Mouse (Mus musculus) thymus, postnatal 25 days (tissue): ENCODE results near the gene Plin2.
"Not testable (repeated sequence)": the region's sequence is repeated elsewhere in the genome, so short reads cannot be mapped to it uniquely, and the experiment has no call there.

Experiments used
- DNase-seq: peaks from one replicate; pipeline ENCODE4 v3.0.0; 2022

Gene Plin2

DNA sequence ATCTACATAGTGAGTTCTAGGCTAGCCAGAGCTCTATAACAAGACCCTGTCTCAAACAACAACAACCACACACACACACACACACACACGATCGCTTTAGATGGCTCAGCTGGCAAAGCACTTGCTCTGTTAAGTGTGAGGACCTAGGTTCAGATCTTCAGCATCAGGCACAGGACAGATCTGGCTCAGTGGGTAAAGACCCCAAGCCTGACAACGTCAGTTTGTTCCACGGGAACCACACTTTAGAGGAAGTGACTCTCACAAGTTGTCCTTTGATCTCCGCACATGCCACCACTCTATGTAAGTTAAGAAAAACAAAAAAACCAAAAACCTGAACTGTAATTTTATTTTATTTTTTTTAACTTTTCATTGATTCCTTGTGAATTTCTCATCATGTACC lies 13.4 kb upstream of the Plin2 start:
- DNase-seq, result peak; percentile 52

DNA sequence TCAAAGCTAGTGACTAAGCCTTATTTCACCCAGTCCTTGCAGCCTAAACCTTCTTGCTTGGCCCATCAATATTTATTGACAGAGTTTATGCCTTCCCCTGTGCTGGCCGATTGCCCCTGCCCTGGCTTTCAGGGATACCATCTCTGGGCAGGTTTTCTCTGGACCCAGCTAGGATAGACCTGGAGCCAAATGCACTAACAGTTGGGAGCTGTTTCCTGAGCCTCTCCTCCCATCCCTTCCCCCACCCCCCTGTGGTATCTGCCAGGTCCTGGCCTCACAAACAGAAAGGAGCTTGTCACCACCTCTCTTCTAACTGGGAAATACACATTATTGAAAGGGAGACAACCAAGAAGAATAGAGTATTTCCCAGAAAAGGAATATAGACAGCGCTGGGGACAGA lies 12.0 kb upstream of the Plin2 start:
- DNase-seq, result no peak

DNA sequence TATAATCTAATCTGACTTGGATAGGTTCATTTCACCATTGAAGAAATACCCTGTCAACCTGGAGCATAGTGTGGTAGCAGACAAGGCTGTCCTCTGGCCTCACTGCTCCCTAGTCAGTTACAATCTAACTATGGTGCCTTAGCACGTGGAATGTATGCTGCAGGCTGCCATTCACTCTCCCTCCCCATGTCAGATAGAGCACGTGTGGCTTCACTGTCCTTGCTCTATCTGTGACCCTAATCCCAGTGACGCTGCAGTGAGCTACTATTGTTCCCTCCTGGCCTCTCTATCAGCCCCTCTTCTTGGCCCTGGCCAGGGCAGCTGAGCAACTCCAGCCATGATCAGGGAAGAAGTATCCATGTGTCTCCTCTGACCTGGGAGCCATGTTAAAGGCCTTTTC lies 11.6 kb upstream of the Plin2 start:
- no peak for DNase-seq

DNA sequence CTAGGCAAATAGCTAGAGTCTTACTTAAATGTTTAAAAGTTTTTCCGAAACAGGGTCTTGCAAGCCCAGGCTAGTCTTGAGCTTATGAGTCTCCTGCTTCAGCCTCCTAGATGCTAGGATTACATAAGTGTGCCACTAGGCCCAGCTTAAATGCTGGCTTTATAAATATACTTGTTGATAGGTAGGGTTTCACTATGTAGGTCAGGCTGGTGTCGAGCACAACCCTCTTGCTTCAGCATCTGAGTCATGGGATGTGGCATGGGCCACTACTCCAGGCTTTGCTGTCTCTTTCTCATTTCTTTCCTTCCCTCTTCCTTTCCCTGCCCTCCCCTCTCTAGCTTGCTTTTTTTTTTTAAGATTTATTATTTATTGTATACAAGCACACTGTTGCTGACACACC lies 9.8 kb upstream of the Plin2 start:
- DNase-seq, result no peak

DNA sequence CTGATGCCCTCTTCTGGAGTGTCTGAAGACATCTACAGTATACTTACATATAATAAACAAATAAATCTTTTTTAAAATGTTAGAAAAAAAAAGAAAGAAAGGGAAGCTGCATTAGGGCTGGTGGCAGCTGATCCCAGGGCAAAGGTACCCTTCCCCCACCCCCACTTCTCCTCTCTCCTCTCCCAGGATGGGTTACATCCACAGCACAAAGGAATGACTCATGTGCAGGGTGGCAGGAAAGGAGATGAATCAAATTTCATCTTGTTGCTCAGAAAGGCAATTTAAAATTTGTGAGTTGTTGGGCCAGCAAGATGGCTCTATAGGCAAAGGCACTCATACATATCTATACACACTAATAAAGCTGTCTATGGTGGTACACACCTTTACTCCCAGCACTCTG lies 6.9 kb upstream of the Plin2 start:
- no peak for DNase-seq

DNA sequence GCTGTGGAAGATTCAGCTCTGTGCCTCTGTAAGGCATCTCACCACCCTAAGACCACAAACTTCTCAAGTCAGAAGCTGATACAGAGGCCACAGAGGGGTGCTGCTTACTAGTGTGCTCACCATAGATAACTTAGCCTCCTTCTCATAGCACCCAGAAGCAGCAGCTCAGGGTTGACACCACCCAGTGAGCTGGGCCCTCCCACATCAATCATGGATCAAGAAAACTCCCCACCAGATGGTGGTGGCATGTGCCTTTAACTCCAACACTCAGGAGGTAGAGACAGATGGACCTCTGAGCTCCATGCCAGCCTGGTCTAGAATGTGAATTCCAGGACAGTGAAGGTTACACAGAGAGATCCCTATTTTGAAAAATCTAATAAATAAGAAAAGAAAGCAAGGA lies 4.9 kb upstream of the Plin2 start:
- not testable (repeated sequence) for DNase-seq

DNA sequence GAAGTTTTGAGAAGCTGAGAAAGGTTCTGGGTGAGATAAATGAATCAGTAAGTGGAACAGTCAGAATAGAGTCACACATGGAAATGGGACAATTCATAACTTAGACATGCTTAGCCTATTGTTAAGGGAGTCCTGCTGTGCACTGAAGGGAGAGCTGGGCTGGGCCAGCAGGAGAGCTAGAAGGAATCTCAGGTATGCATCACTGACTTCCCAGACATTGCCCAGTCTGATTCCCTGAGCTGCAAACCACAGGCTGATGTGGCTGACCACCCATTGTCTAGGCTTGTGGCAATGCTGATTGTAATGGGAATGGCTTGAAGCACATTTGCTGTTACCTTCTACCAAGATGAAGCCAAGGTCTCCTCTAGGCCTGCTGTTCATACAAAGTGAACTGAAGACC lies 4.3 kb upstream of the Plin2 start:
- not testable (repeated sequence) for DNase-seq

DNA sequence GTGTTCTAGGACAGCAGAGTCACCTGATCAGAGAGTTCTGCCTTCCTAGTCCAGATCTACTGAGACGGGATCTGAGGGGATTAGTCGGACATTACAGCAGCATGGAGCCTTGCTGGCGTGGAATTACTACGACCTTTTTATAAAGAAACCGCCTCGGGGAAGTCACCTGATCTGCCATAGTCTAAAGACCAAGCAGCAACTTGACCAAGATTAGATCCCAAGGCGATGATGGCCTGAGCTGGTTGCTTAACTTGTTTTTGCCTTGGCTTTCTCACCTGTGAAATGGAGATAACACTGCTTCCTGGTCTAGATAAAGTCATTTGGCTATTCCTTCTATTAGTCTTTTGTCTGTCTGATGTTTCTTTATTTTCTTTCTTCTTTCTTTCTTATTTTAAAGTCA lies 2.6 kb upstream of the Plin2 start:
- no peak for DNase-seq

DNA sequence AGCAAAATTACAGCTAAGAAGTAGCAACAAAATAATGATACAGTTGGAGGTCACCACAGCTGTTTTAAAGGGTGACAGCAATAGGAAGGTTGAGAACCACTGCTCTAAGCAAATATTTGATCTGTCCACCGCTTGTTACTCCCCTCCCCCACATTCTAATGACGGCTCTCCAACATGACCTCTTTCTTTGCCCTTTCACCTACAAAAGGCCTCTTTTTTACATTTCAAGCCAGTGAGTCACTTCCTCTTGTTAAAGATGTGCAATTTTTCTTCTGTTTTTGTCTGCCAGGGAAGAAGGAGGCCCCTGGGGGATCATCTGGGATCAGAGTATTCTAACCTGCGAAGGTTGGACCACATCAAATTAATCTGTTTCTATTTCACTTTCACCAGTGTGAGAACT lies 1.9 kb upstream of the Plin2 start:
- no peak for DNase-seq

DNA sequence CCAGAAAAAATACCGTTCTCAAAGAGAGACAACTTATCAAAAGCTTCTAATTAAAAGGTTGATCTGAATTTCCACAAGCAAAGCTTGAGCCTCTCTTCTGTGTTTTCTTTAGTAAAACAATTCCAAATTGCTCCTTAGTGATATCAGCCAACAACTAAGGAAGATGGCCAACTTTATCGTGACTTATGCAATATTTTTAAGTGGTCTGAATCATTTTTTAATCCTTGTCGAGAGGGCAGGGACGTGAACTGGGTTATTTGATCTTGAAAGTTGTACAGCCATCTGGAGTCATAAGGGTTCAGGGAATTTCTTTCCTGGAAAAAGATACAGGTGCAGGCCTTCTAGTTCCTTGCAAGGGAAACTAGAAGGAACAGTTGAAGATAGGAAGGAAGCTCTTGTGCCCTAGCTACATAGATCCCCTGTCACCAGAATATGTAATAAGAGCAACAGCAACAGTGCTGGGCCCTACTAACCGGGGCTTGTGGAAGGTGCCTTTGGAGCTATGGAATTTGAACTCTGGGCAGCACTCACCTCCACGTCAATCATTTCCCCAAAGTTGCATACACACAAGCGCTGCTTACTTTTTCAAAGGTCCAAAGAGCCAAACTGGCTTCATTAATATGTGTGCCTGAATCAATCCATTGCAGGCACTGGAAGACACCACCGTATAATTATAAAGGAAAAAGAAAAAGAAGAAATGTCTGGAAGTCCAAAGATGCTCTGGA lies 884 bp upstream of the Plin2 start:
- no peak for DNase-seq

DNA sequence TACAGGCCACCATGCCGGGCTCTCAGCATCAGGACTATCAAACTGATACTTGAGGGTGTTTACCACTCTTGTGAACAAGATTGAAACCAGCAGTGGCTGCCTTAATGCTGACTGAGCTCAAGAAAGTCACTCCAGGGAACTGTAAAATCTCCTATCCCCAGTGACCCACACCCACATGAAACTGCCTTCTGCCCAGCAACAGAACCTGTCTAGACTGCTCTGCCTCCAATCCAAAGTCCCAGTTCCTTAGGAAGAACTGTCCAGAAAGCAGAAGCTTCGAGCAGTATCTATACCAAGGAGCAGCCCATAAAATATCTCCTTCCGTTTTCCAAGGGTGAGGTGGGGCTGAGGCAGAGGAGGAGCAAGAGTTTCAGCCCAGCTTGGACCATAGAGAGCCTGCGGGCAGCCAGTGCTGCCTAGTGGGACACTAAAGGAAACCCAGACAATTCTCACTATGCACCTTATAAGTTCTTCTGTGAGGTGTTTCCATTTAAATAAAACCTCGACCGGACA lies 563 bp downstream of the Plin2 start:
- DNase-seq, result peak; percentile 35

DNA sequence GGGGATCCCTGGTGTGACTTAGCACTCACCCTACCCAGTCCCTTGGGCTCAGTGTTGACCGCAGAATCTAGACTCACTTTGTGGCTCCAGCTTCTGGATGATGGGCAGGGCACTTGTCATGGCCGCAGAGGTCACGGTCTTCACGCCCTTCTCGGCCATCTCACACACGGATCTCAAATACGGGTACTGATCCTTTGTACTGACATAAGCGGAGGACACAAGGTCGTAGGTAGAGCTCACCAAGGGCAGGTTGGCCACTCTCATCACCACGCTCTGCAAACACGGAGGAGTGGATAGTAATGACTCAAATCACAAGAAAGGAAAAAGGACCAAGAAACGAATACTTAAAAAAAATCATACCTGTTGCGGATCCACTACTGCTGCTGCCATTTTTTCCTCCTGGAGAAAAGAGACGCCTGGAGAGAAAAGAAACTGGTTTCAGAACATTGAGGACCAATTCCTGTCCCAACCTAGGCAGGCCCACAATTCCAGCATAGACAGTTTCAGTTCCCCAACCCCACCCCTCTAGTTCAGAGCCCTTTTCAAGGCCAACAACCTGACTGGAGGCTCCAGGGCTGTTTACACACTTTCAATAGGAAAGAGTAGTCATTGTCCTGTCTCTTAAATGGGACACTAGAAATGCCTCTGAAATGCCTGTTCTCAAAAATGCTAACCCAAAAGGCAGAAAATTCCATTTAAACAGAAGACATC lies 1.4 kb downstream of the Plin2 start:
- no peak for DNase-seq

DNA sequence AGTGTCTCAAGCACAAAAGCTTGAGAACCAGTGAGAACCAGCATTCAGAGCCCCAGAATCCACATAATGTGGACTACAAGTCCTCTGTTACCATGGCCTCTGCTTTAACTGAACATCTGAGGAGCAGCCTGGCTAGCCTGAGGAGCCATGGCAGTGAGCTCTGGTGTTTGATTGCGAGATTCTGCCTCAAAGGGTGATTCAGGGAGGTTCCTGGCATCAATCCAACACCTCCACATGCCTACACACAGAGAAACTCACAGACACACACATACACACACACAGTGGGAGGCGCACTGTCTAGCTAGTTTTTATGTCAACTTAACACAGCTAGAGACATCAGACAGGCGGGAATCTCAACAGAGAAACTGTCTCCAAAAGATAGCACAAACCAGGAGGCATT lies 4.3 kb downstream of the Plin2 start:
- DNase-seq, result no peak

DNA sequence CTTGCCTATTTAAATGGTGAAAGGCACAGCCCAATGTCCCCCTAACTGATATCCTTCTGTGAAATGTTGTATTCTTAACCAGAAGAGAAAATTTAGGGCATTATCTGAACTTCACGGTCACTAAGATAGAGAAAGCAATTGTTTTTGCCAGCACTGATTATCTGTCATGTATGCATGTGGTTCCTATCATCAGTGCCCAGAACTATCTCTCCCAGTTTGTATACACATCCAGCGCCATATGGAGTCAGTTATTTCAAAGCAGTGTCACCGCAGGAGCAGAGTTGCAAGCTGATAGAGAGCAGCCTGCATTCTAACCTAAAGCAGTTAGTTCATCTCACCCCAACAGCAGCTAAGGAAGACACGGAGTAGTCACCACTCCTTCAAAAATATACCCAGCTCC lies 5.9 kb downstream of the Plin2 start:
- no peak for DNase-seq

DNA sequence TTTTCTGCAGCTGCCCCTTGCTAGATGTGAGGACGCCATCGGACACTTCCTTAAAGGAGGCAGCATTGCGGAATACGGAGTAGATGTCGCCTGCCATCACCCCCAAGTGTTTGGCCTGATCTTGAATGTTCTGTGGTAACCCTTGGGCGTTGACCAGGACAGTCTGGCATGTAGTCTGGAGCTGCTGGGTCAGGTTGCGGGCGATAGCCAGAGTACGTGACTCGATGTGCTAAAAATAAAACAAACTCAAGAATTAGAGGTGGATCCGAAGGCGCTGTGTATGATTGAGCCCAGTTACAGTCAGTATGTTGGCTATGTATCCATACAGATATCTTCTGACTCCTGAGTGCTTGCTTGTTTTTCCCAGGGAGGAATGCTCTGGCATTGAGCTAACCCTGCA lies 12.7 kb downstream of the Plin2 start:
- no peak for DNase-seq

DNA sequence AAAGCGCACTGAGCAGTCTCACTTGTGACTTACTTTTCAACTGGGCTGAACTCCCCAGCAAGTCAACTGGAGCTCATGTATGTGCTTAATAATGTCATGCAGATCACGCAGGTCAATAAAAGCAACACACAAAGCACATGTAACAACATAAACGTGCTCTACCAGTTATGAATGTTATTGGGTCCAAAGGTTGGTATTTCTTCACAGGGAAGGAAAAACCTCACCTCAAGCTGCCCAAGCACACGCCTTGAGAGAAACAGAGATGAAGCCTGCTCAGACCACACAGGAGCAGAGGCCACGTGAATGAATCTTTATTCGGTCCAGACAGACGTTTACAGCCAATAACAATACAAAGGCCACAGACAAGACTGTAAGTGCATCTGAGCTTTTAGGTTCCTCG lies 13.4 kb downstream of the Plin2 start:
- DNase-seq, result not testable (repeated sequence)

DNA sequence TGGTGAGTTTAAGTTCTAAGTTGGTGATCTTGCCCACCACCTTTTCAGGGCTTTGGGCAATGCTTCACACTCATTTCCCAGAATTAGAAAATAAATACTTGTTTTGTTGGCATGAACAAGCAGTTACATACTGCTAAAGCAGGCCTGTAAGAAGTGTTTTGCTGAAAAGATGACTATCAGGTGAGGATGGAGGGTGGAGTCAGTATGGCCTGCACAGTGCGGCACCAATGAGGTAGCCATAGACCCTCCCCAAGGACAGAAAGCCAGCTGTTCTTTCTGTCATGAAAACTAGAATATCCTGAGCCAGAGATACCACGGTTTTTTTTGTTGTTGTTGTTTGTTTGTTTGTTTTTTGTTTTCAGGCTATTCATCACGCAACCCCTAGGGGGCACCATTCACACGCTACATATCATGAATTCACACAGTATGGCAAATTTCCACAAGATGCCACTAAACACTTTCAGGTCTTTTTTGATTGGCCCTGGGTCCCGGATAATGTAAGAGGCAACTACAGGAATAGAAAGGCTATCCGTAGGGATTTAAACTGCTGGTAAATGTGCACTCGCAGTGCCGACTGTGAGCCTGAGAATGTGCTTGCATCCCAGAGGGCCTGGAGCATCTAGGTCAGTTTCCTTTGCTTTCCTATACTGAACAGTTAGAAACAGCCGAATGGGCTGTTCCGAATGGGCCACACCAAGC lies 18.0 kb downstream of the Plin2 start:
- DNase-seq, result peak; percentile 14

DNA sequence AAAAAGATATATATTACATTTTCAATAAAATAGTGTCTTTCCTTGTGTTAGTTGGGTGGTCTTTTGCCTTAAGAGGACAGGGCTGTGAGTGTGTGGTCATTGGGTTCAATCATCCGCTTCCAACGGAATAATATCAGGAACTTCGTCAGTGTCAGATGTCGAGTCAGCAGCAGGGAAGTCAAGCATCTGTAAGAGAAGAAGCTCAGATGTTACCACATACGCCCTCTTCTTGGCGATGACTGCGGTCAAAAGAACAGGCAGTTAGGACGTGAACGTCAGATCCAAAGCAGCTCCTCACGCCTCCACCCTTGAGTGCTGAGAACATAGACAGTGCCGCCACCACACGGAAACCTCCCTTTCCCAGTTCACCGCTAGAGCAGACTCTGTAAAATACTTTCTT lies 21.5 kb downstream of the Plin2 start:
- DNase-seq, result not testable (repeated sequence)

DNA sequence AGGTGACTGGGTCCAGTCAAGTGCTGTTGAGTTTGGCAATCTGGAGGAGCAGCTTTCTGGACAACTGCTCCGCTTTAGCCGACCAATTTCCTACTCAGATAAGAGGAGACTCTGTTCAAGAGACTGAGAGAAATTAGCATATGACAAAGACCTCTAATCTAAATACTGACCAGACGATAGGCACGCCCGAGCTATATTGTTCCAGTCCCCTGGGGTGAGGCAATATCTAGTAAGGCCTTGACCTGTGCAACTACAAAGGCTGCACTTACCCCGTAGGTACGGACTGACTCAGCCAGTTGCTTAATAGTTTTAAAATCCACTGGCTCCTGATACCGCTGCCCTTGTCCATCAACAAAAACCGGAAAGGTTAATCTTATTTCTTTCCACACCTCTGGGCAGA lies 32.3 kb downstream of the Plin2 start:
- not testable (repeated sequence) for DNase-seq

DNA sequence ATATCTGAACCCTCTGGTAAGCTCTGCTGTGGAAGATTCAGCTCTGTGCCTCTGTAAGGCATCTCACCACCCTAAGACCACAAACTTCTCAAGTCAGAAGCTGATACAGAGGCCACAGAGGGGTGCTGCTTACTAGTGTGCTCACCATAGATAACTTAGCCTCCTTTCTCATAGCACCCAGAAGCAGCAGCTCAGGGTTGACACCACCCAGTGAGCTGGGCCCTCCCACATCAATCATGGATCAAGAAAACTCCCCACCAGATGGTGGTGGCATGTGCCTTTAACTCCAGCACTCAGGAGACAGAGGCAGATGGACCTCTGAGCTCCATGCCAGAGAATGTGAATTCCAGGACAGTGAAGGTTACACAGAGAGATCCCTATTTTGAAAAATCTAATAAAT lies 35.0 kb downstream of the Plin2 start:
- not testable (repeated sequence) for DNase-seq

DNA sequence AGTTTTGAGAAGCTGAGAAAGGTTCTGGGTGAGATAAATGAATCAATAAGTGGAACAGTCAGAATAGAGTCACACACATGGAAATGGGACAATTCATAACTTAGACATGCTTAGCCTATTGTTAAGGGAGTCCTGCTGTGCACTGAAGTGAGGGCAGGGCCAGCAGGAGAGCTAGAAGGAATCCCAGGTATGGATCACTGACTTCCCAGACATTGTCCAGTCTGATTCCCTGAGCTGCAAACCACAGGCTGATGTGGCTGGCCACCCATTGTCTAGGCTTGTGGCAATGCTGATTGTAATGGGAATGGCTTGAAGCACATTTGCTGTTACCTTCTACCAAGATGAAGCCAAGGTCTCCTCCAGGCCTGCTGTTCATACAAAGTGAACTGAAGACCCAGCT lies 35.5 kb downstream of the Plin2 start:
- DNase-seq, result not testable (repeated sequence)

DNA sequence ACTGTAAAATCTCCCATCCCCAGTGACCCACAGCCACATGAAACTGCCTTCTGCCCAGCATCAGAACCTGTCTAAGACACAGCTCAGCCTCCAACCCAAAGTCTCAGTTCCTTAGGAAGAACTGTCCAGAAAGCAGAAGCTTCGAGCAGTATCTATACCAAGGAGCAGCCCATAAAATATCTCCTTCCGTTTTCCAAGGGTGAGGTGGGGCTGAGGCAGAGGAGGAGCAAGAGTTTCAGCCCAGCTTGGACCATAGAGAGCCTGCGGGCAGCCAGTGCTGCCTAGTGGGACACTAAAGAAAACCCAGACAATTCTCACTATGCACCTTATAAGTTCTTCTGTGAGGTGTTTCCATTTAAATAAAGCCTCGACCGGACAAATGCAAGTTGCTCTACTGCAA lies 37.3 kb downstream of the Plin2 start:
- not testable (repeated sequence) for DNase-seq

DNA sequence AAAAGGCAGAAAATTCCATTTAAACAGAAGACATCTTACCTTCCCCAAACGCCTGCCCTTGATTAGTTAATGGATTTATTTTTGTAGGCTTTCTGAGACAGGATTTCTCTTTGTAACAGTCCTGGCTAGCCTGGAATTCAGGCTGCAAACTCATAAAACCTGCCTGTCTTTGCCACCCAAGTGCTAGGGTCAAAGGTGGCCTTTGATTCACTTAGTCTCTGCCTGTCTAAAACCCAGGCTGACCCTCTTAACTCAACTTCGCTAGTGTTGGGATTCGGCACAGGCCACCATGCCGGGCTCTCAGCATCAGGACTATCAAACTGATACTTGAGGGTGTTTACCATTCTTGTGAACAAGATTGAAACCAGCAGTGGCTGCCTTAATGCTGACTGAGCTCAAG lies 38.0 kb downstream of the Plin2 start:
- DNase-seq, result no peak

DNA sequence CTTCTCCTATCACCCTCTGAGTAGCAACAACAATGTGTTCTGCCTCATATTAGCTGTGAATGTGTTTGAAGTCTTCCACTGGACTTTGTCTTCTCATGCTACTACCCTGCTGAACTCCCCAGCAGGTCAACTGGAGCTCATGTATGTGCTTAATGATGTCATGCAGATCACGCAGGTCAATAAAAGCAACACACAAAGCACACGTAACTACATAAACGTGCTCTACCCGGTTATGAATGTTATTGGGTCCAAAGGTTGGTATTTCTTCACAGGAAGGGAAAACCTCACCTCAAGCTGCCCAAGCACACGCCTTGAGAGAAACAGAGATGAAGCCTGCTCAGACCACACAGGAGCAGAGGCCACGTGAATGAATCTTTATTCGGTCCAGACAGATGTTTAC lies 43.4 kb downstream of the Plin2 start:
- not testable (repeated sequence) for DNase-seq
